Mouse (Mus musculus) hindbrain, embryonic 14.5 days (tissue): ENCODE results near the gene Ssbp3. TPM values are rescaled to one million over a fixed set of nuclear protein-coding genes. Genes with fewer than 3 reads are reported as not detected.

ENCODE experiments used
- ATAC-seq: fragments of 200-750 bp; cut with Nextera tagmentation; 2 replicates; pipeline ENCODE4 v1.8.0; 2017; ENCODE audit warnings: moderate number of reproducible peaks, mild to moderate bottlenecking, moderate TSS enrichment, moderate library complexity; ENCODE audit not compliant: low FRiP score
- DNase-seq: peaks from one replicate; pipeline ENCODE4 v3.0.0-alpha.2; 2015; ENCODE audit warnings: low spot score
- H3K27ac ChIP-seq: fragments of 300-500 bp; sonication (generic); 2 replicates; pipeline ENCODE4 v1.5.1; 2014; ENCODE audit warnings: mild to moderate bottlenecking, moderate library complexity
- H3K27me3 ChIP-seq: fragments of 300-500 bp; sonication (generic); 2 replicates; pipeline ENCODE4 v1.6.1; 2014; ENCODE audit warnings: mild to moderate bottlenecking, low read length, mixed read lengths; ENCODE audit not compliant: control insufficient read depth, insufficient read depth
- H3K36me3 ChIP-seq: fragments of 300-500 bp; sonication (generic); replicated peaks from 2 replicates; pipeline ENCODE4 v1.6.1; 2014; ENCODE audit not compliant: control insufficient read depth, insufficient read depth
- H3K4me1 ChIP-seq: fragments of 300-500 bp; sonication (generic); replicated peaks from 2 replicates; pipeline ENCODE4 v1.6.1; 2014; ENCODE audit warnings: antibody characterized with exemption, low read length, mixed read lengths; ENCODE audit not compliant: control insufficient read depth, insufficient read depth
- H3K4me2 ChIP-seq: fragments of 300-500 bp; sonication (generic); replicated peaks from 2 replicates; pipeline ENCODE4 v1.6.1; 2014; ENCODE audit warnings: mild to moderate bottlenecking, moderate library complexity
- H3K4me3 ChIP-seq: fragments of 300-500 bp; sonication (generic); replicated peaks from 2 replicates; pipeline ENCODE4 v1.5.1; 2014; ENCODE audit warnings: mild to moderate bottlenecking, low read length
- H3K9ac ChIP-seq: fragments of 300-500 bp; sonication (generic); 2 replicates; pipeline ENCODE4 v1.6.1; 2014
- H3K9me3 ChIP-seq: fragments of 300-500 bp; sonication (generic); 2 replicates; pipeline ENCODE4 v1.6.1; 2016; ENCODE audit warnings: low read length; ENCODE audit not compliant: control insufficient read depth
- WGBS: fragments of 180-500 bp; shearing (Covaris S2); extraction: QIAGEN DNeasy Blood & Tissue Kit; methylation state at CpG from one replicate; pipeline ENCODE4 v1.1.7; 2014; 5-methylcytosine and 5-hydroxymethylcytosine counted together
- polyA plus RNA-seq: library from polyadenylated mRNA; unstranded; fragments of >200 nt; fragmentation: Nextera tagmentation; extraction: Ambion mirVana; gene quantifications from 2 replicates; pipeline ENCODE4 v1.2.1, GENCODE M21; 2014

Gene Ssbp3
- polyA plus RNA-seq, 1 experiment from 2014 or later: 100 TPM

DNA sequence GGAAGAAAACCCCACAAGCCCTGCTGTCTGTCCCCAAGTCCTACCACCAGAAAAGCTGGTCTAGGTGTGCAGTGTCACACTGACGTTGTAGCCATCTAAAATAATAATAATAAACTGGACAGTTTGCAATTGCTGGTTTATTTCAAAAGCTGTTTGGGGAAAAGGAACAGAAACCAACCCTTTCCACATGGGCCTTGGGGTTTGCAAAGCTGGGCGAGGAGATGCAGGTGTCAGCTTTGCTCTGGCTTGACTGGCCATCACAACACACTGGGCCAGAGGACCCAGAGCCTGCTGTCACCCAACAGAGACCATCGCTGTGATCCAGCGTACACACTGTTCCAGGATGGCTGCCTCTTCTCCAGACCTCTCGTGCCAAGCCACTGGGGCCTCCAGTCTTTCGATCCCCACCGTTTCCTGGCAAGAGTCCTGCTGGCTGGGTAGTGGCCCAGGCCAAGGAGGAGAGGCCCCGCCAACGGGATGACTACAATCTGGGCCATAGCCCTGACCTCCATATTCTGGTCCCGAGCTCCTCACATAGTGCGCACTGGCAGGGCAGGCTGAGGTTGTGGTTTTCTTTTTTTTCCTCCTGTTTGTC is 138.2 kb downstream of the Ssbp3 start:
- peaks cover 59% of the 10 kb centered on the region for H3K36me3 ChIP-seq
- ATAC-seq (no peak), DNase-seq (no peak)
- H3K27me3 ChIP-seq: no peaks in the 10 kb centered on the region
- no peaks in the 10 kb centered on the region for H3K9me3 ChIP-seq
- H3K27ac ChIP-seq: no peak overlapping the region
- H3K9ac ChIP-seq: no peak overlapping the region
- H3K4me3 ChIP-seq: no peak overlapping the region
- no peak overlapping the region for H3K4me2 ChIP-seq
- 77% methylated on average over 11 of the region's 11 CpGs for WGBS
- H3K4me1 ChIP-seq: no peaks in the 10 kb centered on the region

DNA sequence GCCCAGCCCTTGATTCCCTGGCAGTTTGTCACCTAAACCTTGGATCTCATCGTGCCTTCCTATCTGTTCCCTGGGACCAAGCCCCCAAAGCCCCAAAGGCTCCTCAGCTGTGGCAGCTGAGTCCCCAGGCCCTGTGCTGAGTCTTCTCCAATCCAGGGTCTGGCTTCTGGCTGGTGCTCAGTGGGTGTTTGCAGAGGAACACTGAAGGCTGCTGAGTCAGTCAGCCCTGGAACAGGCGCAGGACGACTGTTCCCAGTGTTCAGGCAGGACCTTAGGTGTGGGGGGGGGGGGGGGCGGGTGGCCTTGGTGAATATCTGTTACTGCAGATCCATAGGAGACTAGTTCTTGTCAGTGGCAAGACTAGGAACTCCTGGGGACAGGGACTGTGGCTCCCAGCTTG is 141.4 kb downstream of the Ssbp3 start:
- Histone ChIP-seq H3K4me3 (no peak overlapping the region), H3K9ac (no peak overlapping the region), H3K27me3 (no peaks in the 10 kb centered on the region), H3K27ac (no peak overlapping the region), H3K4me1 (no peaks in the 10 kb centered on the region), H3K4me2 (no peak overlapping the region), H3K36me3 (peaks cover 32% of the 10 kb centered on the region), H3K9me3 (no peaks in the 10 kb centered on the region)
- ATAC-seq (no peak), DNase-seq (no peak)
- WGBS: 62% methylated on average over 4 of the region's 4 CpGs

DNA sequence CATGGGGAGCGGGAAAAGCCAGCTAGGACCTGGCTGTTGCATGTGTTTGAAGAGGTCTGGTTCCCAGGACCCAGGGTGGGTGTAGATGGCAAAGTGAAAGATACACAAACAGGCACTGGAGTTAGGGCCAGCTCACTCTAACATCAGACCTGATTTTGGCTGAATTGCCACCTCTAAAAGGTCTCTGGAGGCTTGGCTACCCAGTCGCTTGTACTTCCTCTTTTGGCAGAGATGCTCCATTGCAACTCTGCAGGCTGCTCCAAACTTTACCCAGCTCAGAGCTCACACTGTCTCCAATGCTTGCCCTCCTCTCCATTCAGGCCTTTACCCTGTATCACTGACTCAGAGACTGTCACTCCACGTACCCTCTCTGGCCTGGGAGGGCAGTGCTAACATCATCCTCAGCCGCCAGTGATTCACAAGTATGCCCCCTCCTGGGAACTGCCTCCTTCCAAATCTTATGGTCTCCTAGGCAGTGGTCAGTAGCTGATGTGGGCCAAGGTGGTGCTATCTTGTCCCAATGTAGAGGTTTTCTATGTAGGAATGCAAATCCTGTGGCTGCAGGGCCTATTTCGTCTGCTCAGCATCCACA is 142.6 kb downstream of the Ssbp3 start:
- H3K27ac ChIP-seq: no peak overlapping the region
- no peaks in the 10 kb centered on the region for H3K4me1 ChIP-seq
- no peak overlapping the region for H3K4me2 ChIP-seq
- no peak overlapping the region for H3K4me3 ChIP-seq
- H3K36me3 ChIP-seq: peaks cover 32% of the 10 kb centered on the region
- H3K9me3 ChIP-seq: no peaks in the 10 kb centered on the region
- WGBS: 50% methylated on average over 5 of the region's 5 CpGs
- no peak for DNase-seq
- no peaks in the 10 kb centered on the region for H3K27me3 ChIP-seq
- ATAC-seq: no peak
- no peak overlapping the region for H3K9ac ChIP-seq

DNA sequence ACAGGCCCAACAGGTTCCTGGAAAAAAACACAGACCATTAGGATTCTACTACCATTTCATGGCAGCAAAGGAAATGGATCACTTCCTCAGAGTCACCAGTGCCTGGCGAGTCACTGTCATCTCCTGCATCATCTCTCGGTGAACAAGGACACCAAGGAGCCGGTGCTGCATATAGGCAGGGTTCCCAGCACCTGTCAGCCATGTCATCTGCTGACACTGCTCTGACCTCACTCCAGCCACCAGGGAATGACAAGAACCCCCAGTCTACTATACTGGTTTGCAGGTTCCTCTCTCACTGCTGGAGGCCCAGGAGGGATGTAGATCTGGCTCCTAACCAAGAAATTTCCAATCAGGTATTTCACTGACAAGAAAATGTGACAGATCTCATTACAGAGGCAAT is 145.6 kb downstream of the Ssbp3 start:
- whole genome bisulfite sequencing: 79% methylated on average over 3 of the region's 3 CpGs
- H3K9ac ChIP-seq: no peak overlapping the region
- no peaks in the 10 kb centered on the region for H3K9me3 ChIP-seq
- DNase-seq: no peak
- H3K4me3 ChIP-seq: no peak overlapping the region
- no peaks in the 10 kb centered on the region for H3K27me3 ChIP-seq
- no peak overlapping the region for H3K4me2 ChIP-seq
- no peak overlapping the region for H3K27ac ChIP-seq
- no peak for ATAC-seq
- H3K4me1 ChIP-seq: no peaks in the 10 kb centered on the region
- peaks cover 38% of the 10 kb centered on the region for H3K36me3 ChIP-seq

DNA sequence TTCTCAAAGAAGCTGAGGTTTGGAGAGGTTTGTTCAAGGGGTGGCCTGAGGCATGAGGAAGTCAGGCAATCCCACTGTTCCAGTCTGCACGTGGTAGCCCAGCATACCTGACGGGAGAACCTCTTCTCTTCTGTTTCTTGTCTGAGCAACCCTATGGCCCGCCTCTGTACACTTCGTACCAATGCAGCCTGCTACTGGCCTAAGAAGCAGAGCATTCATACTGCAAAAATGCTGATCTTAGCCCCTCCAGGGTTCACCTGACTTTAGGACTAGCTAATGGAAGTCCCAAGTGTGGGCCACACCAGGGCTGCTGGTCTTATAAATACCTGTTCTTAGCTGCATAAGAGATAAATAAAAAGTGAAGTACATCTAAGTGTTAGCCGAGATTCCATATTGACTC is 147.8 kb downstream of the Ssbp3 start:
- Histone ChIP-seq H3K27ac (no peak overlapping the region), H3K36me3 (peaks cover 60% of the 10 kb centered on the region), H3K9ac (no peak overlapping the region), H3K9me3 (no peaks in the 10 kb centered on the region), H3K4me2 (no peak overlapping the region), H3K27me3 (no peaks in the 10 kb centered on the region), H3K4me3 (no peak overlapping the region), H3K4me1 (no peaks in the 10 kb centered on the region)
- 95% methylated on average over 5 of the region's 5 CpGs for WGBS
- no peak for ATAC-seq
- DNase-seq: no peak

DNA sequence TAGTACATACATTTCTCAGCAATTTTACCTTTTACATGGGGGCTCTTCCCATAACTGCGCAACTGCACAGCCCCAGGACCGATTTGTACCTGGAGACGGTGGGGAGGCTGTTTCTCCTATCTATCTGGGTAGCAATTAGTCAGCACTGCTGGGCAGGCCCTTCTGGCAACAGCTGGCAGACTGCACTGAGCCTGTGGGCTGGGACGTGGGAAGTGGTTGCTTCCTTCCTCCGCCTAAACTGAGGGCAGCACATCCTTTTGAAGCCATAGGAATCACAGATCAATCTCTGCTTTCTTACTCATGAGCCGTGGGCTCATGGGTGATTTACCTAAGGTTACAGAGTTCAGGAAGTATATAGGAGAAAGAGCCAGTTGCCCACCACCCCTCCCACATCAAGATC is 148.3 kb downstream of the Ssbp3 start:
- ATAC-seq (no peak), DNase-seq (no peak)
- Histone ChIP-seq H3K36me3 (peaks cover 65% of the 10 kb centered on the region), H3K4me2 (no peak overlapping the region), H3K4me1 (no peaks in the 10 kb centered on the region), H3K4me3 (no peak overlapping the region), H3K9me3 (no peaks in the 10 kb centered on the region), H3K27ac (no peak overlapping the region), H3K27me3 (no peaks in the 10 kb centered on the region), H3K9ac (no peak overlapping the region)
- 87% methylated on average over 6 of the region's 6 CpGs for WGBS

DNA sequence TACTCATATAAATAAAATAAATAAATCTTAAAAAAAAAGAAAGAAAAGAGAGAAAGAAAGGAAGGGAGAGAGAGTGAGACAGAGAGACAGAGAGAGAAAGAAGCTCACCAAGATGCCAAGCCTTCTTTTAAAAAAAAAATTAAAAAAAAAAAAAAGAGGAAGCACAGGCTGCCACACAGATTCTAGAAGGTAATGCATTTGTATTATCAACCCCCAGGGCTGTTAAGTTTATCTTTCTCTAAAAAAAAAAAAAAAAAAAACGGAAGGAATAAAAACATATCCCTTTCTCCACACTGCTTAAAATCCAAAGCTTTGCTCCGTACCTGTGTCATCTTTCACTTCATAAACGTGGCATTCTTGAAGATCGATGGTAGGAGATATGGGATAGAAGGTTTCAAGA is 151.1 kb downstream of the Ssbp3 start:
- peaks cover 9% of the 10 kb centered on the region for H3K4me1 ChIP-seq
- no peaks in the 10 kb centered on the region for H3K27me3 ChIP-seq
- no peak overlapping the region for H3K4me2 ChIP-seq
- ATAC-seq: no peak
- no peak overlapping the region for H3K4me3 ChIP-seq
- H3K9me3 ChIP-seq: no peaks in the 10 kb centered on the region
- WGBS: 92% methylated on average over 4 of the region's 4 CpGs
- peaks cover 73% of the 10 kb centered on the region for H3K36me3 ChIP-seq
- no peak for DNase-seq
- no peak overlapping the region for H3K27ac ChIP-seq
- no peak overlapping the region for H3K9ac ChIP-seq

DNA sequence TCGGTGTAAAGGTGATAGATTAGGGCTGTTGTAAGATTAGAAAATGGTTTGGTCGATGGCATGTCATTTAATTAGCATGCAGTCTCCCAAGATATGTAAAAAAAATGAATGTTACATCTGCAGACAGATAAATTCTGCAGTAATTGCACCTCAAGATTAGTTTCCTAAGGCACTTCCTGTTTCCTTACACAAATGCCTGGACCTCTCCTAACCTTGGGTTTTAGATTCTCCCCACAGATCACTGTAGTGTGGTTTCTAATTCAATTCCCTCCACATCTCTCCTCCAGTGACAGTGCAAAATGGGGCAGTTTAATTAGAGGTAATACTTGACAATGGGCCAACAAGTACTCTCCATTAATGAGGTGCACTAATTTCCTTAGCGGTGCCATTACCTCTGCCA is 152.7 kb downstream of the Ssbp3 start:
- H3K4me2 ChIP-seq: no peak overlapping the region
- no peak for DNase-seq

DNA sequence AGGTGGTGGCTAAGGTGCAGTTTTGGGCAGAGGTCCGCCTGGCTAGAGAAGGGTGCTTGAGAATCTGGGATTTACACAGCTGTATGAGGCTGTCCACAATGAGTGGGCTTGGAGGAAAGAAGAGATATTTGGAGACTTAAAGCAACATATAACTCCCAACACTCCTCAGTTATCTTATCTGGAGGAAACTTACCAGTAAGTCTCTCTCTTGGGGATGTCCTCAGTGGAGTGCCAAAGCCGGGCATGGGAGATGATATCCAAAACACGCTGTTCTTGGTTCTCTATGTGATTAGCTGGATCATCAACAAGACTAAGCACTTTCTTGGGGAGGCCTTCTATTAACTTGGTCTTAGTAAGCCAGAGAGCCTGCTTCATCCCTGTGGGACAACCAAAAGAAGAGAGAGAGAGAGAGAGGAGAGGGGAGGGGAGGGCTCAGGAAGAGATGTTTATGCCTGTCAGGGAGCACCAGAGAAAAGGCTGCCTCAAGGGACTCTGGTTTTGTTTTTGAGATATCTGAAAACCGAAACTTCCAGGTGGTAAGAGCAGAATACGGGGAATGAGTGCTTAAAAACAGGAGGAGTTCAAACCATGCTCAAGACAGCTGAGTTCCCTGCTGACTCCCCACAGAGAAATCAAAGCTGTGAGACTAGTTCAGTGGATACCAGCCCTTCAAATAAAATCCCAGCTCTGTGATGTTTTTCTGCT is 154.0 kb downstream of the Ssbp3 start:
- 96% methylated on average over 5 of the region's 5 CpGs for WGBS
- ATAC-seq (no peak), DNase-seq (no peak)
- Histone ChIP-seq H3K9ac (no peak overlapping the region), H3K27me3 (no peaks in the 10 kb centered on the region), H3K36me3 (peaks cover 52% of the 10 kb centered on the region), H3K4me1 (peaks cover 15% of the 10 kb centered on the region), H3K4me3 (no peak overlapping the region), H3K4me2 (no peak overlapping the region), H3K9me3 (no peaks in the 10 kb centered on the region), H3K27ac (no peak overlapping the region)

More for the DNA sequence above, 152.7 kb downstream of the Ssbp3 start:
- Histone ChIP-seq H3K9ac (no peak overlapping the region), H3K4me3 (no peak overlapping the region), H3K4me1 (peaks cover 15% of the 10 kb centered on the region), H3K27ac (no peak overlapping the region), H3K27me3 (no peaks in the 10 kb centered on the region), H3K9me3 (no peaks in the 10 kb centered on the region), H3K36me3 (peaks cover 57% of the 10 kb centered on the region)
- no peak for ATAC-seq
- 89% methylated on average over 3 of the region's 3 CpGs for WGBS
